Mouse (Mus musculus) frontal cortex, adult (tissue): ENCODE data around the gene Pcp4l1.

ENCODE experiments used
- ATAC-seq: cut with Nextera tagmentation; 2 replicates; pipeline ENCODE4 v1.9.2; 2017; ENCODE audit warnings: mild to moderate bottlenecking, moderate library complexity, mixed read lengths; ENCODE audit not compliant: low TSS enrichment

The Pcp4l1 gene

GRCm38 (mm10) chr1:171221281-171222193, 25.5 kb upstream of the Pcp4l1 start:
- no peak for ATAC-seq

GRCm38 (mm10) chr1:171220871-171221270, 24.8 kb upstream of the Pcp4l1 start:
- ATAC-seq: peak; percentile 38

- ATAC-seq: no peak
These were observed 20.3 kb upstream of the Pcp4l1 start for GRCm38 (mm10) chr1:171216241-171216955.

- no peak for ATAC-seq
These were observed 17.9 kb upstream of the Pcp4l1 start, which contains the start of gene Nr1i3 for GRCm38 (mm10) chr1:171213801-171214496. Gene Nr1i3 (plus strand): TSS chr1:171213970.

GRCm38 (mm10) chr1:171212854-171213253, 16.8 kb upstream of the Pcp4l1 start:
- ATAC-seq: no peak

DNA sequence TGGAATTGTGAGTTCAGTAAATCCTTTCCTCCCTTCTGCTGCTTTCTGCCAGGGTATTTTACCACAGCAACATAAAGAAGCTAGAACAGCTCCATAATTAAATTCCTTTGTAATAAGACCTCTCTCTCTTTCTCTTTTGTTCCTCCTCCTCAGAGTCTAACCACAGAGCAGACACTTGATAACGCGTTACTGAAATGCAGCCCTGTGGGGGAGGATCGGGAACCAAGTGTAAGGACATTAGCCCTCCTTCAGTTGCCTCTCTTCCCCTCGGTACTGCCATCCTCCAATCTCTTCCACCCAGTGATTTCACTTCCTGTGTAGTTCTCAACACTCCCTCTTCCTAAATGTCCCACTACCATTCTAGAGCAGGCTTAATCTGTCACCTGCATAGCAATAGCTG, 13.3 kb upstream of the Pcp4l1 start:
- no peak for ATAC-seq

DNA sequence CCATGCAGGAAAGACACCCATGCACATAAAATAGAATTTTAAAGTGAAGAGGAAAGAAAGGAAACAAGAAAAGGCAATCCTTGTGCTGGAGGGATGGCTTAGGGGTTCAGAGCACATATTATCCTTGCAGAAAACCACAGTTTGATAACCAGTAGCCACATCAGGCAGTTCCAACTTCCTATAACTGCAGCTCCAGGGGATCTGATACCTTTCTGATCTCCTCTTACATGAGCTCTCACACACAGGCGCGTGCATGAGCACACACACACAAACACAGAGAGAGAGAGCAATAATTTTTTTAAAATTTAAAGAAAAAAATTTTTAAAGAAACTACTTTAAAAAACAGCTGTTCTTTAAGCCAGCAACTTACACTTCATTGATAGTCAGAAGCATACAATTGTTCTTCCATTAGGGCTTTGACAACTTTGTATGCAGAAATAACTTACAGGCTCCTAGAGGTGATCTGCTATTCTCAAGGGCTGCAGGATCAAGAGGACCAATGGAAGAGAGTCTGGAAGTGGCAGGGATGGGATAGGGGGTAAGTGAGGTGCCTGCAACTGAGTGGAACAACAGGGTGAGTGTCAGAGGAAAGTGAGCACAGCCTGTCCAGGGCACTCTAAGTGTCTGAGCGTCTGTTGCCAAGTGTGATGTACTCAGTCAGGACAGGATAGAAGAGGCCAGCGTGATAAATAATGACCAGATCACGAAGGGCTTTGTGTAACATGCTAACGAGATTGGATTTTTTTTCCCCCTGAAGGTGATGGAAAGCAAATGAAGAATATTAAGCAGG, 9.8 kb upstream of the Pcp4l1 start:
- ATAC-seq: no peak

GRCm38 (mm10) chr1:171204249-171204644, 8.2 kb upstream of the Pcp4l1 start:
- no peak for ATAC-seq

DNA sequence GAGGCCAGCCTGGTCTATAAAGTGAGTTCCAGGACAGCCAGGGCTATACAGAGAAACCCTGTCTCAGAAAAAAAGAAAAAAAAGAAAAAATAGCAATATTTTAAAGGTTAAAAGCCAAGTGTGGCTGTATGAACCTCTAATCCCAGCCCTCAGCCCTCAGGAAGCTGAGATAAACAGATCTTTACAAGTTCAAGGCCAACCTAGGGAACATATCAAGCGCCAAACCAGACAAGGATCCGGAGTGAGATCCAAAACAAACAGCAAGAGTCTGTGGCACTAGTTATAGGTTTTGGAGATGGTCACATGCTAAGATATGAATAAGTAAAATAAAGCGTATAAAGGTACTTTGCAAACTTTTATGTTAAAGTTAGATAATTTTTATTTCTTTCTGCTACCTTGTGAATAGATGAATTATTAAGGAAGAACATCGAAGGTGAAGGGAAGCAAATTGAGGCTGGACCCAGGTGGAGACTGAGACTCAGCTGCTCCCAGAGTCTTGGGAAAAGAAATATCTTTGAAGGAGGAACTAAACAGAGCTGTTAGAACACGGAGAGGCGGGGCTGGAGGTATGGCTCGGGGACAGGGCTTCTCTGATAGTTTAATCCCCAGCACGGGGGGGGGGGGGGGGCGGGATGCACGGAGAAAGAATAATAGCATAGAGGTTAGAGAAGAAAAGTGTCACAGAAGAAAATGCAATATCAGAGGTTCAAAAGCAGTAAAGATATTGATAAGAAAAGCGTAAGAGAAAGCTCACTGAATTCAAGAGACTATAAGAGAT, 7.6 kb upstream of the Pcp4l1 start:
- ATAC-seq: no peak

- no peak for ATAC-seq
These were observed 4.7 kb upstream of the Pcp4l1 start for GRCm38 (mm10) chr1:171200769-171201168.

DNA sequence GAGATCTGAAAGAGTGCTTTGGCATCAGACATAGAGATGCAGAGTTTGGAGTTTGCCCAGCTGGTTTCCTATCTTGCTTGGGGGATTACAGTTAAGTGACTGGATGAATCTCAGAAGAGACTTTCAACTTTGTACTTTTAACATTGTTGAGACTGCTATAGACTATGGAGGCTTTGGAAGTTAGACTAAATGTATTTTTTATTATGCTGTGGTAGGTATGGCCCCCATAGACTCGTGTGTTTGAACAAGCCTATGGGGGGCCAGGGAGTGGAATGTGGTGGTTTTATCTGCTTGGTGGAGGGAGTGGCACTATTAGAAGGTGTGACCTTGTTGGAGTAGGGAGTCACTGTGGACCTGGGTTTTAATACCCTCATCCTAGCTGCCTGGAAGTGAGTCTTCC, 3.5 kb upstream of the Pcp4l1 start:
- ATAC-seq: no peak

GRCm38 (mm10) chr1:171195046-171195822, 834 bp downstream of the Pcp4l1 start:
- ATAC-seq: no peak

- ATAC-seq: no peak
These were observed 1.9 kb downstream of the Pcp4l1 start for GRCm38 (mm10) chr1:171193911-171194830.

DNA sequence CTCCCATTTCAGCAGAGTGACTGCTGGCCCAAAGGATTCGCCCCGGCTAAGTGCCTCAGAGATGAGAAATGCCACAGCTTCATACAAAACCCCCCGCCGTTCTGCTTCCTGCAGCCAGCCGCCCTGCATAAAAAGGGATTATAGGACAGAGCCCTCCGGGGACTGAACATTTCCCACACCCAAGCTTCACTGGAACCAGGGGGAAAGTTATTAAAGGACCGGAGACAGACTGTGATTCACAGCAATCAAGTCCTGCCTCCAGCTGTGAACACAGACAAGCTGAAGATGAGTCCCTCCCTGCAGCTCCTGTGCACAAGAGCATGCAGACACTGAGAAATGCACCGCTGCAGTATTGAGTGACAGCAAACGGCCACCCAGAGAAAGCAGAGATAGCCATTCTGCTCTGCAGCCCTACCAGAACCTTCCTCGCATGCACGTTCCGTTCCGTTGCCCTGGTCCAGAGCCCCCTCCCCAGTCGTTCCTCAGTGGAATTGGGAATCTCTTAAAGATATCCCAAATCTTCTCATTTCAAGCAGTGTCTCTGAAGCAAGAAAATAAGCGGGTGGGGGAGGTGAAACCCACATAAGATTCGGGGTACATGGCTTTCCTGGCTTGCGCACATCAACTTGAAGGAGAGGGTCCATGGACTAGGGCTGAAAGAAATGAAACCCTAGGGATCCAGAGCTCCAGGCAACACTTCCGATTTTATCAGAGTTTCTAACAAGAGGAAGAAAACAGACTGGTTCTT, 2.8 kb downstream of the Pcp4l1 start:
- peak; percentile 45; the same call in 1 of the 2 replicates for ATAC-seq

GRCm38 (mm10) chr1:171192283-171192682, 3.8 kb downstream of the Pcp4l1 start:
- no peak for ATAC-seq

DNA sequence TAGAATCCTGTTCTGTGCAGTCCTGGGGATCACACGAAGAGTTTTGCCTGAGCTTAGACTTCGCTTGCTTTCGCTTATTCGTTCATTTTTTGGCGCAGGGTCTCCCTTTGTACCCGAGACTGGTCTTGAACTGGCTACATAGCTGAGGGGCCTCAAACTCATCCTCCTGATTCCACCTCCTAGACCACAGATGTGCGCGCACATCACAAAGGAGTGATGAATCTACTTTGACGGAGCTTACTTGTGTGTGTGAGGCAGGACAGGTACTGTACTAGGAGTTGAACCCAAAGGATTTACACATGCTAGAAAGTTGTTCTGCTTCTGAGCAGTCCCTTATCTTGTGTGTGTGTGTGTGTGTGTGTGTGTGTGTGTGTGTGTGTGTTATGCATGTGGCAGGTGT, 5.2 kb downstream of the Pcp4l1 start:
- no peak for ATAC-seq

DNA sequence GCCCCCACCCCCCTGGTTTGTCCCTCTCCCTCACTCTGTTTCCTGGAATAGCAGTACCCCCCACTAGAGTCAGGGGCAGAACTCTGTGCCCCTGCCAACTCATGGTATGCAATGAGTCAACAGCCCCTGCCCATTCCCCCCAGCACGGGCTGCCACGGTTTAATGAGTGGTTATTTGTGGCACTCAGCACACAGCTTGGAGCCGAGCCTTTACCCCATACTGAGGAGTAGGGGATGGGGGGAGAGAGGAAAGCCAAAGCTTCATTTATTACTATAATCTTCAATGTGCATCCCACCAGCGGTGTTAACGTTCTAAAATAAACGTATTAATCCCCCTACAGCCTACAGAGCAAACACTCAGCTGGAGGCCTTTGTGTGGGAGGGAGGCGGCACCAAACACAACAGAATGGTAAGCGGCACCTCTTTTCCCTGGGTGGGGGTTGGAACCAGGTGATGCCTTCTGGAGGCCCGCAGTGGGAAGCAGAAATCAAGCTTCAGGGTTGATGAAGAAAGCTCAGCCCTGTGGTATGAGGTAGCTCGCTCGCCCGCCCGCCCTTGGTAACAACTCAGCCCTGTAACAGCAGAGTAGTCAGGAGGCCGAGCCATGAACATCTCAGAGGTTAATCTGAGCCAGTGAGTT, 6.5 kb downstream of the Pcp4l1 start:
- ATAC-seq: no peak

DNA sequence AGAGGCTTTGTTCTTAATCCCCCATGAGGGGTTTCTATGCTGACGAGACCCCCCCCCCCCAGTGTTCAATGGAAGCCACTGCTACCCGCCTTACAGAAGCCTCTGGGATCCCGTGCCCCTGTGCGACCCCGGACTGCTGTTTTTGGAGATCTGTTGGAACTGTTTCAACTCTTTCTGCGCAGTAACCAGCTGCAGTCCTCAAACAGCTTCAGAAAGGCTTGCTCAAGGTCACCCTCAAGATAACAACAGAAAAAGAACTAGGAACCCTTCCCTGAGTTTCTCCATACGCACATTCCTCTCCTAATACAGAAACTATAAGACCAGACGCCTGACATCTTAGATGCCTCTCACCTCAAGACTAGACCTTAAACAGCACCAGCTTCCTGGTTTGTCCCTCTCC, 7.0 kb downstream of the Pcp4l1 start:
- ATAC-seq: no peak
